ENCODE assay signal across 19 mouse cellular contexts in genomic region chr19:55894396-55894795, GRCm38 (mm10).
A peak's percentile ranks its signal among the peaks of the same experiment; 100 is the strongest.
DNase-seq lines count a peak whose midpoint lies in the region; ATAC-seq and TF ChIP-seq lines count a peak whose summit lies in the region.
"Had no signal": no experiment of that assay in that cellular context is flagged by ENCODE, and none has a peak within 500 bp of the region (broad histone marks: within the 10 kb centered on the region; RNA-seq: fewer than 3 reads in every experiment).

No protein-coding gene starts in this region.

- TF ChIP-seq CTCF in brain, embryonic 14.5 days (IDR thresholded peaks at IDR 0.05; ENCODE audit: borderline replicate concordance, extremely low read depth, insufficient read depth, insufficient read length), result no peak
- TF ChIP-seq CTCF in cerebellum, adult 2 months (IDR thresholded peaks at IDR 0.05; ENCODE audit: borderline replicate concordance, insufficient read depth, low read depth, low read length), result no peak

- peaks cover 33% of the 10 kb centered on the region for H3K27me3 ChIP-seq in embryonic facial prominence, embryonic 10.5 days (replicated peaks; ENCODE audit: low read depth, poor library complexity, severe bottlenecking)
- peaks cover 43% of the 10 kb centered on the region for H3K27me3 ChIP-seq in forebrain, embryonic 15.5 days
- H3K27me3 ChIP-seq in midbrain, embryonic 13.5 days, result peaks cover 24% of the 10 kb centered on the region
- no peaks in the 10 kb centered on the region for H3K27me3 ChIP-seq in cerebellum, adult 2 months (ENCODE audit: control insufficient read depth, insufficient read depth, low read length)
- H3K27me3 ChIP-seq: heart, embryonic 15.5 days had no signal

- H3K9ac ChIP-seq in forebrain, embryonic 15.5 days (replicated peaks), result no peak overlapping the region
- peak overlapping the region; percentile 62 for H3K9ac ChIP-seq in midbrain, embryonic 13.5 days (replicated peaks)
- H3K9ac ChIP-seq: lung, embryonic 15.5 days; neural tube, embryonic 13.5 days had no signal

- no peak for ATAC-seq in forebrain, embryonic 15.5 days (replicated peaks)
- no peak for ATAC-seq in midbrain, embryonic 13.5 days
- ATAC-seq: inflammation-experienced regulatory T-cells, adult 6 months; liver, embryonic 12.5 days had no signal

- DNase-seq in brain, embryonic 14.5 days (ENCODE audit: low read depth), result peak; percentile 77
- no peak for DNase-seq in embryonic facial prominence, embryonic 10.5 days (ENCODE audit: low spot score)
- no peak for DNase-seq in cerebellum, adult 2 months
- DNase-seq in lung, postnatal 36 days, result no peak
- DNase-seq in layer of hippocampus, adult 8-10 months (ENCODE audit: low spot score in 2 of 2), result no peak
- DNase-seq: cerebellum, adult 8-10 months; gastrocnemius, postnatal 10 days; heart, adult 2 months; kidney, adult 2 months; kidney, postnatal 14 days had no signal

- no peak for TF ChIP-seq POLR2A in brain, embryonic 14.5 days (IDR thresholded peaks at IDR 0.05; ENCODE audit: borderline replicate concordance, extremely low read depth, insufficient read depth, insufficient read length, poor library complexity, severe bottlenecking)
- no peak for TF ChIP-seq POLR2A in cerebellum, adult 2 months (IDR thresholded peaks at IDR 0.05; ENCODE audit: borderline replicate concordance, insufficient read depth, low read length)

- no peaks in the 10 kb centered on the region for H3K9me3 ChIP-seq in embryonic facial prominence, embryonic 10.5 days
- H3K9me3 ChIP-seq in forebrain, embryonic 15.5 days, result no peaks in the 10 kb centered on the region
- H3K9me3 ChIP-seq in midbrain, embryonic 13.5 days, result no peaks in the 10 kb centered on the region
- H3K9me3 ChIP-seq: heart, embryonic 15.5 days; liver, embryonic 12.5 days; lung, embryonic 15.5 days; neural tube, embryonic 13.5 days had no signal

- peak overlapping the region; percentile 51 for H3K4me3 ChIP-seq in embryonic facial prominence, embryonic 10.5 days
- H3K4me3 ChIP-seq in forebrain, embryonic 15.5 days, result no peak overlapping the region
- peak overlapping the region; percentile 49 for H3K4me3 ChIP-seq in midbrain, embryonic 13.5 days (replicated peaks)
- no peak overlapping the region for H3K4me3 ChIP-seq in cerebellum, adult 2 months (replicated peaks; ENCODE audit: insufficient read depth, low read depth, low read length)

- H3K27ac ChIP-seq in embryonic facial prominence, embryonic 10.5 days (replicated peaks), result no peak overlapping the region
- H3K27ac ChIP-seq in forebrain, embryonic 15.5 days (replicated peaks), result no peak overlapping the region
- peak overlapping the region; percentile 91 for H3K27ac ChIP-seq in midbrain, embryonic 13.5 days
- H3K27ac ChIP-seq in cerebellum, adult 2 months (ENCODE audit: insufficient read depth, low read length), result no peak overlapping the region
- H3K27ac ChIP-seq: heart, adult 2 months; heart, embryonic 15.5 days; layer of hippocampus, adult 2 months; liver, embryonic 12.5 days; lung, embryonic 15.5 days; macrophage; neural tube, embryonic 13.5 days had no signal

- 47% methylated on average over 9 of the region's 9 CpGs for WGBS in embryonic facial prominence, embryonic 10.5 days
- 7% methylated on average over 9 of the region's 9 CpGs for WGBS in forebrain, embryonic 15.5 days
- 14% methylated on average over 9 of the region's 9 CpGs for WGBS in midbrain, embryonic 13.5 days
- WGBS in cerebellum, adult 2 months, result 77% methylated on average over 9 of the region's 9 CpGs

- no peaks in the 10 kb centered on the region; the same call in 1 of the 2 replicates for H3K36me3 ChIP-seq in embryonic facial prominence, embryonic 10.5 days (replicated peaks)
- H3K36me3 ChIP-seq in forebrain, embryonic 15.5 days, result no peaks in the 10 kb centered on the region
- H3K36me3 ChIP-seq in midbrain, embryonic 13.5 days, result no peaks in the 10 kb centered on the region
- H3K36me3 ChIP-seq: heart, embryonic 15.5 days; liver, embryonic 12.5 days; lung, embryonic 15.5 days; neural tube, embryonic 13.5 days had no signal

- H3K4me1 ChIP-seq in embryonic facial prominence, embryonic 10.5 days, result peaks cover 73% of the 10 kb centered on the region
- peaks cover 36% of the 10 kb centered on the region for H3K4me1 ChIP-seq in forebrain, embryonic 15.5 days
- peaks cover 83% of the 10 kb centered on the region for H3K4me1 ChIP-seq in midbrain, embryonic 13.5 days (replicated peaks)
- no peaks in the 10 kb centered on the region for H3K4me1 ChIP-seq in cerebellum, adult 2 months (ENCODE audit: control insufficient read depth, insufficient read depth, low read length)

- H3K4me2 ChIP-seq in forebrain, embryonic 15.5 days (replicated peaks), result peak overlapping the region; percentile 6; the same call in 1 of the 2 replicates
- peak overlapping the region; percentile 43 for H3K4me2 ChIP-seq in midbrain, embryonic 13.5 days (replicated peaks)

Comparison
In these comparisons a context has a peak if more than half of its experiments do, and no peak if none do; other contexts are left out.
1. H3K4me3 ChIP-seq: peak in embryonic facial prominence, embryonic 10.5 days (single experiment) and midbrain, embryonic 13.5 days (single experiment); none in forebrain, embryonic 15.5 days (single experiment) and cerebellum, adult 2 months (single experiment).